Mouse (Mus musculus) urinary bladder, postnatal 4 days (tissue): ENCODE results near the gene Nop9.

Experiments used
- DNase-seq, 2 experiments: peaks; one replicate each; pipeline ENCODE4 v3.0.0; 2021 to 2022; ENCODE audit warnings: low spot score in 2 of 2

Gene Nop9

DNA sequence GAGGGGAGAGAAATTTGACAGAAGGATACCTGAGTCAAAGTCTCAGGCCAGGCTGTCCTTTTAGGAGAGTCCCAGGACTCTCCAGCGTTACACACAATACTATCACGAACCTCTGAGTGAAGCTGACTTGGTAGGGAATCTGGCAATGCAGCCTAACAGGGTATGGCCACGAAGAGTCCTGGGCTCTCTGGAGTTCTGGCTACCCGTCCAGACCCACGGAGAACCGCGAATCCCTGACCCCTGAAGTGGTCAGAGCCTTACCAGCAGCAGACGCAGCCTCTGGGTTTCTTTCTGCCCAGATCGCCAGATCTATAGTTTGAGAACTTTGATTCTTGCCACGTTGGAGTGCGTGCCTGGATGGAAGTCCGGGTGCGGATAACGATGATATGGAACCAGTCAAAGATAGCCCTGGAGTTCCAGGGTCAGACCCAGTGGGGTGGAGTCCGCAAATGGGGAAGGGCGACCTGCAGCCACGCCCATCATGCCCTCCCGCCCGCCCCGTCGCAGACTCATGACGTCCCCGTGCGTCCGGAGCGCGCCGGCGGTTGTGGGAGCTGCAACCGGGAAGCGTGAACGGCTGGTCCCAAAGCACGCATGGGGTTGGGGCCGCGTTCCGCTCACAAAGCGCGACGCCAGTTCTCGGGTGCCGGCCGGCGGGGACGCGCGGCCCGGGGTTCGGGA, at the start of gene Nop9, which contains the start of gene Dhrs1:
Gene Nop9 (plus strand): TSS at position 514 of the 681 bp plus-strand sequence.
Gene Dhrs1 (minus strand): TSS at position 511 of the 681 bp plus-strand sequence.
- DNase-seq = peak; percentile 85 to 90

DNA sequence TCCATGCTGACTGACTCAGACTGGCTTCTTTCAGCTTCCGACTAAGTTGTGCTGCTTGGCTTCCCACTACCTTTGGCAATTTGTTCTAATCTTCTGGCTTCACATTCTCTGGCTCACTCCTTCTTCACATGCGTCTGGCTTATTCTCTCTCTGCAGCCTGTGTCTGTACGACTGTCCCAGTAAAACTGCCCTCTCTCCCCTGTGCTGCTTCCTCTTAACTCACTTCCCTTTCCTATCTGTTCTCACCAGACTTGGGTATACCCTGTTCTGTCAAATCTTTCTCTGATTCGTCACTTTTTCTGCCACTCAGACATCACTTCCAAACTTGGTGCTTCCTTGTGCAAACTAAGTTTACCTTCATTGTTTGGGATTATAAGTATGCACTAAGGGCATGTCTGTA, 48.3 kb upstream of the Nop9 start:
- no peak for DNase-seq

DNA sequence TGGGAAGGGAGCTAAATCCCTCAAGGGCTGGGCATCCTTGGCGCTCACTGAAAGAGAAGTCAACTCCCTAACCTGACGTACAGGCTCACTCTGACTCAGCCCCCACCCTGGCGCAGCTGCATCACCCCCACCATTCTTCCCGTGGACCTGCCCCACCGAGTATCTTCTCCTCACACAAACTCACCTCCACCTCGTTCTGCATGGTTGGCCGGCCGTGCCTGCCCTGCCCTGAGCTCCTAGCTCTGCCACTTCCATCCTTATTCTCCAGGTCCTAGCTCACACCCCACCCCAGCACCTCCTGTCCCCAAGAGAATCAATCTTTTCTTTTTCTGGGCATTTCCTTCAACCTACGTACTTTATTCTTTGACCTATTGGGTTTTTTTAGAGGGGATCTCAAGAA, 44.4 kb upstream of the Nop9 start:
- no peak for DNase-seq

DNA sequence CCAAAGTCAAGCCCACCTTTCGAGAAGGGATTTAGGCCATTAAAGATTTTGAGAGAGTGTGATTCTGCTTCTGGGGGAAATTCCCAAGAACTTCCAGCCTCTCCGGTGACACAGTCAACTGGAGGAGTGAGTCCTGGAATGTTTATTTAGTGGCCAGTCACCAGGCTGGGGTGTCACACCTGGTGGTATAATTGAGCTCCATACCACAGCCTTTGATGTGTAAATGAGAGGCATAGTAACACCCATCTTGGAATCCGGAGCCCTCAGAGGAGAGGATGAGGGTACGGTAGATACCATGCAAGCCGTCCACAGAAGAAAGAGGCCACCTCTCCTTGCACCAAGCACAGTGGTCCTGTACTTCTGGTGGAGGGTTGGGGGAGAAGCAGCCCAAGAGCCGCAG, 42.7 kb upstream of the Nop9 start:
- DNase-seq = no peak

DNA sequence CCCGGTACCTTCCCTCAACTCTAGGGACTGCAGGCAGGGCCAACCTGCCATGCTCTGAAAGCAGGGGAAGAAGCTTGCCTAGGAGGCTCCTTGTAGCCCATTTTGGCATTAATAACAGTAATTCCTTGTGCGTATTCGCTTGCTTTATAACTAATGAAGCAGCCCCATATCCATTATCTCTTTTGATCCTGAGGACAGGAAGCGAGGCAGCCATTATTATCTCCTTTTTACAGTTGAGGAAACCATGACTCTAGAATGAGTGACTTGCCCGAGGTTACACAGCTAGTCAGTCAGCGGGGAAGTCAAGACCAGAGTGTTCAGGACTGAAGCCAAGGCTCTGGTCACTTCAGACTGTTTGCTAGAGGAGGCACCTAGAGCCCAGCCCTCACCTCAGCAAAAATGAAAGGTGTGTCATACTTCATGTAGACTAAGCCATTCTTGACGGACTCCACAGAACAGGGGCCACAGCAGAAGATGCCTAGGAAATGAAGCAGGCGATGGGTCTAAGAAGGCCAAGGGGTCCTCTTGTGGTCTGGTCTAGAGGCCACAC, 39.4 kb upstream of the Nop9 start:
- DNase-seq = no peak

DNA sequence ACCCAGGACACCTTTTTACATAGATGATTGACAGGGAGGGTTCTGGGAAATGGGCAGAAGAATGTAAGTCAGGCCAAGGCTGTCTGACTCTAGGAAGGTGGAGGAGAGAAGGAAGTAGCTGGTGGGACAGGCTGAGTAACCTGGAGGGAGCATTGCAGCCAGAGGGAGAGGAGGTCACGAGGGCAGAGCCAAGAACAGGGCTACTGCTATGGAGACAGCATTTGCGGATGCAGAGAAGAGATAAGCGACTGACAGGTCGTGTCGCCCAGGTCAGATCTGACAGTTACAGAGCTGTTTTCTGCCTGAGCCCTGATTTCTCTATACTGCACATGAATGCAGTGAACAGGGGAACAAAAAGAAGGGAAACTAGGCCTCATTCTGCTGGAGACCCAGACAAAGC, 38.1 kb upstream of the Nop9 start:
- no peak for DNase-seq

DNA sequence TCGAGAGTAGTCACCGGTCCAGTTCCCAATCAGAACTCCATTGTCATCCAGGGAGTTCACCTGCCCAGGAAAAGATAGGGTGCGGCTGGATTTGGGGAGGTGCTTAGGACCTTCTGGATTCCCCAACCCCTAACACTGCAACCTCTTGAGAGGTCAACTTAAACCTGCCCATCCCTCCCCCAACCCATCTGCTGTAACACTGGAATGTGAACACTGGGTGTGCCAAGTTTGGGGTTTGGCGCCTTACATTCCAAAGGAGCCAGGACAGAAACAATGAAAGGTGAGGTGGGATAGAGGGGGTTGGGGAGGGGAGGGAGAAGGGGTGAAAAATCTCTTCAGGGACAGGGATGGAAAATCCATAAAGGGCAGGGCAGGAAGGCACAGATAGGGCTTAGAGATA, 36.0 kb upstream of the Nop9 start:
- no peak for DNase-seq

DNA sequence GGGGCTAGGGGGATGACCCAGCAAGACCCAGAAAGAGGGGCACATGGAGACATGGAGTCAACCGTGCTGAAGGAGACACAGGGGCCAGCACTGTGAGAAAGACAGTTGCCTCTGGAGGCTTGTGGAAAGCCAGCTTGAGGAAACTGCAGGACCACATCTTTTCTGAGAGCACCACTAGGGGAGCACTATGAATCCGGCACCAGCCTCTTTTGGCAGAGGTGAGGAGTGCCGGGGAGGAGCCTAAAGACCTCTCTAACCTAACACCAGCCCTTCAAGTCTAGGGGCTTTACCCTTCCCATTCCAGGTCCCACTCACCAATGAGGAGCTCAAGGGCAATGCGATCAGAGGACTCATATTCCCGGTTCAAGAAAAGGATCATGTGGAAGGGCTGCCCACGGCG, 33.7 kb upstream of the Nop9 start:
- no peak for DNase-seq

DNA sequence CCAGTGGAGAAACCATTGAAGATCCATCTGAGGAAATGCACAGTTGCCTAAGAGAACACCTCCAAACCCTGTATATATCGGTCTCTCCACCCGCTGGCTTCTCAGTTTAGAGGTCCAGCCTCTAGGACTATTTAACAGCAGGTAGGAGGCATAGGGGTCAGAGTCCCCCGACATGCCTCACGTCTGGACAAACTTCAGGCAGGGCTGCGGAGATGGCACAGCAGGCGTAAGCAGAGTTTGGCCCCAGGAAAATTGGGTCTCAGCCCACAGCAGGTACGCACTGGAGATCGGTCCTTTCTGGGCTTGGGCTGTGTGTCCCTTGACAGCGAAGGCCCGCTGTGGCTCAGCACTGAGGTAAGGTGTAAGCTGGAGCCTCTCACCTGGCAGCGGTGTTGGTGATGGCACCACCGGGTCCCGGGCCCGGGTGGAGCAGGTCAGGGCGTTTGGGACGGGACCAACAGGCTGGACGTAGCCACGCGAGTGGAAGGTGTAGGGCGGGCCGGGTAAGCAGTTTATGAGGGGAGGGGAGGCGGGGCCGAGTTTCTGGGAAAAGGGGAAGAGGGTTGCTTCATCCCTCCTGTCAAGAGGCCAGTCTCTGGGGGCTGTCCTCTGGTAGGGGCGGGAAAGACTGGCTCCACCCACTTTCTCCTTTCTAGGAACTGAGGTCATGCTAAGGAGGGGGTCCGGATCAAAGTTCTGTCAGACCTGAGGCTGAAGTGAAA, 32.3 kb upstream of the Nop9 start:
- peak in 1 of 2 experiments; percentile 40 for DNase-seq

DNA sequence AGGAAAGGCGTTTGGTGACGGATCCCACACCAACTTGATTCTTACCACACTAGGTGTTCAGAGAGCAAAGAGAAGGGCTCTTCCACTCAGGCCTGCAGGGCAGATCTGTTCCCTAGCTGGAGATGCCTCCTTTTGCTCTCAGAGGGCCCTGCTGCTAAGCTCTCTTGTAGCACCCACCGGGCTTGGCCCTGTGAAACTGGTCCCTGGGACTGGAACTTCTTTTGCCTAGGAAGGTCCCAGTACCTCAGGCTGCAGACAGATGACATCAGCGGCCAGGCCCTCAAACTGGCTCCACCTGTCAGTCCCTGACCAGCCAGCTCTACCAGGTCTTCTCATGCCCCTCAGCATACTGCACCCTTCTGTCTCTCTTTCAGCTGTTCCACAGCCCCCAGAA, 31.8 kb upstream of the Nop9 start, which contains the start of gene Tgm1:
Gene Tgm1 (minus strand): TSS at position 198 of the 394 bp plus-strand sequence.
- no peak for DNase-seq

DNA sequence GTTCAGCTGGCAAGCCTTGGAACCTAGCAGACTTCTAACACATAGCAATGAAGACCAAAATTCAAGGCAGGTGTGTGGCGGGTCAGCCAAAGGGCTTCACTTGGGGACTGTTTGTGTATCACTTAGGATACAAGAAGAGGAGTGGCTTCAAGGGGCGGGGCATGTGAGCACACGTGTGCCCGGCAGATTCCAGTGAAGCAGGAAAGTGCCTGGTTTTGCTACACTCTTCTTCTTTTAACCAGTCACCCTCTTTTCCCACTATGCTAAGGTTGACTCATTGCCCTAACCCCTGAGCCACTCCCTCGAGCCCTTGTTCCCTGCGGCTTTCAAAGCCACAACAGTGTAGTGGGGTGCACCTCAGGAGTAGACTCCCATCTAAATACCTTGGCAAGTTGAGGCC, 30.6 kb upstream of the Nop9 start:
- DNase-seq = no peak

DNA sequence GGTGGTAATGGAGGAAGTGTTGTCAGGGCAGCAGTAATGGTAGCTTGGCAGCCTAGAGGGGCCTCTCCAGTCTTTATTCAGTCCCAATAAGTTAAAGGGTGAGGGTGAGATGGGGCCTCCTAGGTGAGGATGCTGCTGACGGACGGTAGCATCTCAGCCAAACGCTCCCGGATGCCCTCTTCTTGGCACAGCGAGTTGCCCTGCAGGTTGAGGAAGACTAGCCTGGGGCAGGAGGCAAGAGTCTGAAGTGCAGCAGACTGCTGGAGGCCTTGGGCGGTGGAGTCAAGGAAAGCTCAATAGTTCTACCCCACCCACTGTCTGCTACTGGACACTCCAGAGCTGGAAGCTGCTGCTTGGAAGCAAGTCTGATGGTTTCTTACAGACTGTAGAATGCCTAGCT, 29.2 kb upstream of the Nop9 start:
- no peak for DNase-seq

DNA sequence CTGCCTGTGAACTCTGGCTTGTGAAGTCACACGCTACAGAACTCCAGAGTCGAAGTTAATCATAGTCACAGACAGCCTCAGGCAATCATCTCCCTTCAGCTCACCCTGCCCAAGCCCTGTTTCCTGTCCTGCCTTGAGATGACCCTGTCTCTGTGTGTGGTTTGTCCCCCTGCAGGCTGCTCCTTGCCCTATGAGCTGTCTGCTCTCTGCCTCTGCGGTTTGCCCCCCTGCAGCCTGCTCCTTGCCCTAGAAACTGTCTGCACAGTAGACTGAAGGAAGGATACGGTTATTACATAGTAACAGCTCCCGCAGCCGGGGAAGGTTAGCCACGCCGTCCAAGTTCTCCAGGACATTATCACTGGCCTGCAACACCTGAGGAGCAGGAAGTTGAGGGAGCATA, 28.6 kb upstream of the Nop9 start:
- DNase-seq = no peak

DNA sequence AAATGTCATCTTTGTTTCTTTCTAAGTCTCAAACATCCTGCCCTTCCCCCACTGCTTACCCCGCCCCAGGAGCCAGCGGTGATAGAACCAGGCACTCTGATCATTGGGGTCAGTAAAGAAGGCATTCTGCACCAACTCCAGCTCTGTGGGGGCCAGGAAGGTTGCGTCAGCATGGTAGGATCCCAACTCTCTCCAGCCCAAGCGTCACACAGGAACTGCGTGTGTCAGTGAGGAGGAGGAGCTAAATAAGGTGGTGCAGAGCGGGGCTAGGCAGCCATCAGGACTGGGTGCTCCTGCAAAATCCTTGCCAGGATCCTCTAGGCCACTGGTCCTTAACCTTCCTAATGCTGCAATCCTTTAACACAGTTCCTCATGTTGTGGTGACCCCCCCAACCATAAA, 25.8 kb upstream of the Nop9 start:
- no peak for DNase-seq

DNA sequence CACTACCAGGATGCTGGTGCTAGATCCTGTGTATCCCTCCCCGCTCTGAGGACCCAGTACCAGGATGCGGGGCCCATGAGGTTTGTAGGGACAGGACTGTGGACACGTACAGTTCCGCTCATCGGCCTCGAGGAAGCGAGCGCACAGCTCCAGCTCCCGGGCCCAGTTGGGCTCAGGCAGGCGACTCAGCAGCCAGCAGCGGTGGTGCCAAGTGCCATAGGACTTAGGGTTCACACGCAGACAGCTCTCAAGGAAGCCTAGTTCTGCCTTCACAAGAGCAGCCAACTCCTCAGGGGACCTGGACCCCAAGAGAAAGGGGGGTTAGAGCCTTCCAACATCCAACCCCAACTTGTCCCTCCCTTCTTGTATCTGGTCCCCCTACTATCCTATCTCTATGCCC, 24.8 kb upstream of the Nop9 start:
- no peak for DNase-seq

DNA sequence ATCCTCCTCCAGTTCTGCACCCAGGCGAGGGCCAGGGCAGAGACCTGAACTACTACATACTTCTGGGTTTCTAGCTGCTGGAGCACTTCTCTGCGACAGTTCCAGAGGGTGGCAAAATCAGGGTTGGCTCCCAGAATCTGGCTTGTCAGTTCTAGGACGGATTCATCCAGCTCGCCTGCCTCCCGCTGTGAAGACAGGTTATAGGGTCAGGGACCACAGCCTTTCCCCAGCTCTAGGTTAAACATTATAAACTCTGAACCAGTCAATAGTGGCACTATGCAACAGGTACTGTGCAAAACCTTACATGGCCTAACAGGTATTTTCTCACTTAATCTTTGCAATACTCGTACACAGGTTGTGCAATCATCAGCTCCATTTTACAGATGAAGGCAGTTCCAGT, 24.4 kb upstream of the Nop9 start:
- DNase-seq = no peak

DNA sequence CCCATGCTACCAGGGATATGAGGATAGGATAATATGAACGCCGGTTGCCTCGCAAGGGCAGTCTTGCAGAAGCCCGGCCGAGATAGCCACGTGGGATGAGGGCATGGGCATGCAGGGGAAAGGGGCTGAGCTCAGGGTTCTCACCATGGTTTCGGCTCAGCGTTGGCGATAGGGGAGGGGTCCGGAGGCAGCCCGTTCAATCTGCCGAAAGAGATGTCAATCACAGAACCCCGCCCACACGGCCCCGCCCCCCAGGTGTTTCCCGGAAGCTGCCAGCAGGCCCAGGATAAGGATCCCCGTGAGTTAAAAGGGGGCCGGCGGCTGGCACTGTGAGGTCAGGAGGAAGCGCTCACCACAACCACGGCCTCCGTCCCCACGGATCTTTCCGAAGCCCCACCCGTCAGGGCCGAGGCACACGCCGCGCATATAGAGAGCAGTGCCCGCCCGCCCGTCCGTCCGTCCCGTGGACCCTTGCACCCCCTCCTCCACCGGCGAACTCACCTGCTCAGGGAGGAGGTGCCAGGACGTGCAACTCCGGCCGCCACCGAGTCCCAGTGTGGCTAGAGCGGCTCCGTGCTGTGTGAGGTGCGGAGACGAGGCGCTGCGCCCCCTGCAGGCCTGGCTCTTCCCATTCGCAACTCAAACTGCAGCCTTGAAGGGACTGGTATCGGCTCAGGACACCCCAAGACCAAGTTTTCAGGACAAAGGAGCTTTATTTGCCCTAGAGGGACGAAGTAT, 23.6 kb upstream of the Nop9 start, which contains the start of gene Rabggta:
Gene Rabggta (minus strand): TSS at position 564 of the 738 bp plus-strand sequence.
- DNase-seq = peak; percentile 84 to 90

DNA sequence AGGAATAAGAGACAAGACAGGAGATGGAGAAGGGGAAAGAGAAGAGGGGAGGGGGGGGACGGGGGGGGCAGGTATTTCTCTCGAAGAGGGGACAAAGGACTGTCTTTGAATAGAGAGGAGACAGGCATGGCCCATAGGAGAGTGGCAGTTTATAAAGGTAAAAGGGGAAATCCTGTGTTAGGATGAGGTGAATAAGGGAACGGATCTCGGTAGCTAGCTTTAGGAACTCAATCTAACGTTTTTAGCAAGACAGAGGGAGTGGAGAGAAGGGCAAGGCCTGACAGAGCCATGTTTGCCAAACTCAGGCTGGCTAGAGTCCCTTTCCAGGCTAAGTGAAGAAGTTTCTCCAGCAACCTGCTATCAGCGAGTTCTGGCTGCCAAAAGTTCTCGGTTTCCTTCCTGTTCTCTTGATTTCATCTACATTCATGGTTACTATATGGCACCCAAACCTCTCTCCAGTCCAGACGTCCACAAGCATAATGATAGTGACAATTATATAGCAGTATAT, 23.0 kb upstream of the Nop9 start:
- DNase-seq = no peak

DNA sequence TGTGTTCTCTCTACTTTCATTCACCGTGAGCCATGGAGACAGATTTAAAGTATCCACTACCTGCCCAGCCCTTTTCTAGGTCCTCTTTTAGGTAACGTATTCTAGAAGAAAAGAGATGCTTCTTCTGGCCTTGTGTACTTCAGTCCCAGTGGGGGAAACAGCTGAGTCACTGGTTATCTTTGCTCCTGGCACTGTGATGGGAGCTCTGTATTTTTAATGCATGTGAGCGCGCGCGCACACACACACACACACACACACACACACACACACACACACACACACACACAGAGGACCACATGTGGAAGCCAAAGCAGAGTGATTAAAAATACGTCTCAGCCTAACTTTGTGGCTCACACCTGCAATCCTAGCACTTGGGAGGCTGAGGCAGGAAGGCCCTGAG, 22.1 kb upstream of the Nop9 start:
- DNase-seq = no peak

DNA sequence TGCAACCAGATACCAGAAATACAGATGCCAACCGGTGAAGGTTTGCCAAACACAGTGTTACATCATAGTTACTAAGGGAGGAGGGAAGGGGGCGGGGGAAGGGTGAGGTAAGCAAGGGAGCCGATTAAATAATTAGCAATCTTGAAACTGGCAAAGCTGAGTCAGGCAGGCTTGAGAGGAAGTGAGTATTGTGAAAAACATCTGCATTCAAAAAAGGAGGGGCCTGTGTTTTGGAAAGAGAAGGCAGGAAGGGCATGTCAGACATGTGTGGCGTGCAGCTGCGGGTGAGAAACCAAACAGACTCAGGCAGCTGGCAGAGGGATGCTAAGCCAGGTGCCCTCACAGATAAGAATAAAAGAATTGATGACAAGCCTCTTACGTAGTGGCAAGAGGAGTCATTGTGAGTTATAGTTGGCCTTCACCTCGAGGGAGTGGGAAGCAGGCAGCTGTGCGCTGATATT, 21.1 kb upstream of the Nop9 start:
- no peak for DNase-seq

DNA sequence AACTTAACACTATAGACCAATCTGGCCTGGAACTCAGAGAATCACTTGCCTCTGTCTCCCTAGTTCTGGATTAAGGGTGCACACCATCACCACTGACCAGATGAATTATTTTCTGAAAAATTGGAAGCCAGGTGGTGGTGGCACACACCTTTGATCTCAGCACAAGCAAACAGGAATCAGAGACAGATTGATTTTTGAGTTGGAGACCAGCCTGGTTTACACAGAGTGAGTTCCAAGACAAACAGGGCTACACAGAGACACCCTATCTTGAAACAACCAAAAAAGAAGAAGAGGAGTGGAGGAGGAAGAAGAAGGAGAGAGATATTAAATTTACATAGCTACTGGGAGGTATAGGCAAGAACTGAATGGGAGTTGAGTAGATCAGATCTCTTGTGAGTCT, 19.2 kb upstream of the Nop9 start:
- DNase-seq = no peak
